Mouse (Mus musculus): ENCODE measurements around the gene Mmel1.

Gene Mmel1

DNA sequence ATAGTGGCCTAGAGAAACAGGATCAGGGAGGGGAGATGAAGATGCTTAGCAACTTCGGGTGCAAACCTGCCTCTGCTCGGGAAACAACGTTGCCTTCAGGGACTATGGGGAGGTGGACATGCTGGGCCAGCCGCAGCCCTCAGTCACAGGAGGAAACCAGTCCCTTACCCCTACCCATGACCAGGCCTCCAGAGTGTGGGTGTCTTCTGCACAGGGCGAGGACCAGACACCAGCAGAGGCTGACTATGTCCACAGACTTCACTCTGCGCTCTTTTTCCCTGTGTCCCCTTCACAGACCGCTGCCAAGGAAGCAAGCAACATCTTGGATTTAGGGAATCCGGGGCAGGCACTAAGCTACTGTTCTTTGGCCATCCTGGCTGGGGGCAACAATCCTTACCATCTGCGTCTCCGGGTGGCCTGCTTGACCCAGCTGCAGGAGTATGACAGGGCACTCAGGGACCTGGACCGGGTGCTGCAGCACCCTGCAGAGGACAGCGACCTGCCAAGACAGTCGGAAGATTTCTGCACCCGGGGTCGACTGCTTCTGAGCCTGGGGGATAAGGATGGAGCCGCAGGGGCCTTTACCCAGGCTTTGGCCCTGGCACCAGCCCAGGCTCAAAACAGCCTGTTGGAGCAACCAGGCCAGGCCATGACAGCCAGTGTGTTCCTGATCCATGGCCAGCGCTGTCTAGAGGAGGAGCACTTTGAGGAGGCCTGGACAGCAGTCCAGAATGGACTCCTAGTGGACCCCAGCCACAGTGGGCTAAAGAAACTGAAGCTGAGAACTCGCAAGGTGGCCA is 4.2 kb upstream of the Mmel1 start:
- peak in 1 of 2 experiments; percentile 46 for DNase-seq

DNA sequence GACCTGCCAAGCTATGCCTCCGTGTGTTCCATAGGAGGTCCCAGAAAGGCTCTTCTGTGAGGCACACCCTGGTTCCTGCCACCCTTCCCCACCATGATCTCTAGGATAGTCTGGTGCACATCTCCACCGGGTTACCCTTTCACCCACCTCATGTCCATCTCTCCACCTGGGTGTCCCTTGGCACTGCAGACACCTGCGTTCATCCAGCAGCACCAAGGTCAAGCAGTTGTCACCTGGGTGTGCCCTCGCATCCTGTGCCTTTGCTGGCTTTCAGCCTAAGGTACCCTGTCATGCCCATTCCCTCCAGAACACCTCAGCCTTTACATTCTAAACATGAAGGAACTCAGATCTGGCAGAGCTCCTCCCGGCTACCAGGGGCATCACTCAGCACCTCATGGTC is 3.0 kb upstream of the Mmel1 start:
- DNase-seq = no peak

DNA sequence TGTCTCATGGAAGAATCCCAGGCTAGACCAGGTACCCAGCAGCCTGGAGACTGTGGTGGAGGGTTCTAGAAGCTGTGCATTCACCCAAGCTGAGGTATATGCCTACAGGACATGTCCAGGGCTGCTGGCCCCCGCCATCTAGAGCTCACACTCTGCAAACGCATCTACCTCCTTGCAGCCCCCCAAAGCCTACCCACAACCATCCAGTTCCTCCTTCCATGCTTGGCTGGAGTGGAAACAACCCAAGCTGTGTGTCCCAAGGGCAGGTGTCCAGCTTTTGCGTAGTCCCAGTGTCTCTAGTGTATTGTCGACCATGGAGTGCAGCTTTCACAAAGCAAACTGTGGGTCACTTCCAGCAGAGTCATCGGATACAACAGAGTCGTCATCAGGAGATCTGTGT is 2.1 kb upstream of the Mmel1 start:
- DNase-seq = no peak

DNA sequence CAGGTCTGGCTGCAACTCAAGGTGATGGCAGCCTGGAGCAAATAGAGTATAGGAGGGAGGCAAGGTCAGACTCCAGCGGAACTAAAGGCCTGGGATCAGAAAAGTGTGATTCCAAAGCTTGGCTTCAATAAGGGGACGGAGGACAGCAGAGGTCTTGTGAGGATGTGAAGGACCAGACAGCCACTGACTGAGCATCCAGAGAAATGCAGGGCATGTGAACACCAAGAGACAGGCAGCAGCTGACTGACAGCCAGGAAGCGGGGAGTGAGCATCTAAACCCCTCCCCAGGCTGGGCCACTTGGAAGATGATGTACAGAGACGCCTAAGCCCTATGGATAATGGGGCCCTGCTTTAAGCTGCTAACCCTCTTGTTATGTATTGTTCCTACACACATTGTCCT is 1.3 kb downstream of the Mmel1 start:
- no peak for DNase-seq

- DNase-seq = no peak
Observed at GRCm38 (mm10) chr4:154871757-154872251, 2.4 kb downstream of the Mmel1 start.

DNA sequence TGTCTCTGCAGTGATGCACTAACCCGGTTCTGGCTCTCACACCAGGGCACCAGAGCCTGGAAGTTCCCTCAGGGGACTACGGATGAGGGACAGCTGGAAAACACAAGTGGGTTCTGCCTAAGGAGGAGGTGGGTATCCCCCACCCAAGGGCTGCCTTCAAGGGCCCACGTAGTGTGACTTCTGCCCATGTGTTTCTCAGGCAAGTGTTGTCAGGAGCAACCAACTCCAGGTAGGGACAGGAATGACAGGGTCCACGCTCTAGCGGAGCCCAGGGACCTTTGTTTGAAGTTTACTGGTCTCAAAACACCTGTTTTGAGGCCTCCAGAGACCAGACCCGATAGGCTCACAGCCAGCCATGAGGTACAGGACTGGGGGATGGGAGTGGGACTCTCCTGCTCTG is 3.8 kb downstream of the Mmel1 start:
- no peak for DNase-seq

- peak; percentile 93 to 97 for DNase-seq
Observed at GRCm38 (mm10) chr4:154877864-154878548, 8.6 kb downstream of the Mmel1 start.

DNA sequence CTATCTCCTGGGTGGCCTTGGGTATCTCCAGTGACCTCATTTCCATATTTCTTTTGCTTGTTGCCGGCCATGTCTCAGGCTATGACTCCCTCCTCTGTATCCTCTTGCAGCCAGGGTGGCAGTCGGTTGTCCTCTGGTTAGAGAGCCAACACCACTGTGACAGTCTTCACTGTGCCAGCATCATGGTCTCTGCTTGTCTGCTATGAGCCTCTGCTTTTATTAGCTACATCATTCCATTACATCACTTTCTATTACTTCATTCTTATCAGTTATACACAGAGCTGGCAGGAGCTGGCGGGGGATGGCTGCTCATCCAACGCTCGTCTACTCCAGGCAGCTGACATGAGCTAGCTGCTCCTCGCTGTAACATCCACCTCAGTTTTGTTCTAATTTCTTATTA is 11.3 kb downstream of the Mmel1 start:
- peak in 1 of 2 experiments; percentile 4 for DNase-seq

DNA sequence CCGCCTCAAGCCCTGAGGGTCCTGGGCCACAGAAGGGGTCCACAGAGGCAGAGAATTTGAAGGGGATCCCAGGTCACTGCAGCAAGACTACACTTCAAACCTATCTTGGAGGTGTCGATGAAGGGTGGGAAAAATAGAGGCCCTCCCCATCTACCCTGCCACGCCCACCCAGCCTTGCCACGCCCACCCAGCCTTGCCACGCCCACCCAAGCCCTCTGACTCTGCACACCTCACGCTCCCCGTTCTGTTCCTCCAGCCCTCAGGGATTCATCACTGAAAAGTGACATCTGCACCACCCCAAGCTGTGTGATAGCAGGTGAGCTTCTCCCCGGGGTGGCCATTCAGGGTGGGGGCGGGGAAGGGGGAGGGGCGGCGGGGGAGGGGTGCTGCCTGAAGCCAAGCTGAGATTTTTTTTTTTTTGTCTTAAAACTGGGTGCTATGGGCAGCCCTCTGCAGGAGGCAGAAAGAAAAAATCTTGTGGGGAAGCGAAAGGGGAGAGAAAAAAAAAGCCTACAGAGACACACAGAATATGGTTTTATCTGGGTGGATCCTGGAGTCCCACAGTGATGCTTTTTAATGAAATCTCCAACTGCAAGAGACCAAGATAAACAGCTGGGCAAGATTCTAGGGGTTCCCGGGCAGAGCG is 12.8 kb downstream of the Mmel1 start:
- peak in 1 of 2 experiments; percentile 15 for DNase-seq

GRCm38 (mm10) chr4:154885416-154885815 is 16.0 kb downstream of the Mmel1 start:
- DNase-seq = peak; percentile 30 to 37

DNA sequence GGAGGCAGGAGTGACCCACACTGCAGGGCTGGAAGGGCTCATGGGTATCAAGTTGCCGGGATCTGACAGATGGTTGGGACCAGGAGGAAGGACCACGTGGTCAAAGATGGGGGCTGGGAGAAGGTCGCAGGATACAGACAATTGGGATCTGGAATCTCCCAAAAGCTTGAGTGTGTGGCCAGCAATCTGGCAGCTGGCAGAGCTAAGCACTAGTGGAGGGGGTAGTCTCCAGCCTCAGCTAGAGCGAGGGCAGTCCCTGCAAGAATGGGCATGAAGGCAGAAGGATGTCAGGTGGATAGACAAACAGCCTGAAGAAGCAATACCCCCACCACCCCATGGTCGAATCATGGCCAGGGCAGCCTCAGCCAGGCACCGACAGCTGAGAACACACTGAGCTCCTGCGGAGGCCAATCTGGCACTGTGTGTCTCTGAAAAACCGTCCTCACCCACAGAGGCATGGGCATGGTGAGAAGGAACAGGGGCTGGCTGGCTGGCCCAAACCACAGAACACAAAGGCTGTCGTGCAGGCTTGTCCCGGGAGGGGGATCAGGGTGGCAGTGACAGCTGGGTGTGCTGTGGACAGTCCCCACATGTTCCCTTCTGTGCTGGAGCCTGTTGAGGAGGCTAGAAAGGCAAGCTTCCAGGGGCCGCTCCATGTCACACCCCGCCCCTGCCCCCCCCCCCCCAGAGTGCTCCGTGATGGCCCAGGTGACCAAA is 17.6 kb downstream of the Mmel1 start:
- DNase-seq = peak; percentile 74

- peak in 1 of 2 experiments; percentile 33 for DNase-seq
Observed at GRCm38 (mm10) chr4:154887593-154888250, 18.3 kb downstream of the Mmel1 start.

DNA sequence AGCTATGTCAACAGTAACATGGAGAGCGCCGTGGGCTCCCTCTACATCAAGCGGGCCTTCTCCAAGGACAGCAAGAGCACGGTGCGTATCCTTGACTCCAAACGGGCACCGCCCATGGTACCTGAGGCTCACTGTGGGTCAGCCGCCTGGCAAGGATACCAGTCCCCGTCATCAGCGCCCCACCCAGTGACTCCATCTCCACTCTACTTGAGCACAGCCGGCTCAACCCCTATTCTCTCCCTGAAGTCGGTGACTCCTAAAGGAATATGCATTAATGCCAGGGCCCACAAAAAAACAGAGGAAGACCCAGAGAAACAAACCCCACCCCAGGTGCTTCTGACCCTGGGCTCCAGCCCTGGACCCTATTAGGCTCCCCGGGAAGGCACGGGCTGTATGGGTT is 21.5 kb downstream of the Mmel1 start:
- DNase-seq = no peak

- DNase-seq = peak in 1 of 2 experiments; percentile 41
Observed at GRCm38 (mm10) chr4:154895549-154895948, 26.2 kb downstream of the Mmel1 start.

DNA sequence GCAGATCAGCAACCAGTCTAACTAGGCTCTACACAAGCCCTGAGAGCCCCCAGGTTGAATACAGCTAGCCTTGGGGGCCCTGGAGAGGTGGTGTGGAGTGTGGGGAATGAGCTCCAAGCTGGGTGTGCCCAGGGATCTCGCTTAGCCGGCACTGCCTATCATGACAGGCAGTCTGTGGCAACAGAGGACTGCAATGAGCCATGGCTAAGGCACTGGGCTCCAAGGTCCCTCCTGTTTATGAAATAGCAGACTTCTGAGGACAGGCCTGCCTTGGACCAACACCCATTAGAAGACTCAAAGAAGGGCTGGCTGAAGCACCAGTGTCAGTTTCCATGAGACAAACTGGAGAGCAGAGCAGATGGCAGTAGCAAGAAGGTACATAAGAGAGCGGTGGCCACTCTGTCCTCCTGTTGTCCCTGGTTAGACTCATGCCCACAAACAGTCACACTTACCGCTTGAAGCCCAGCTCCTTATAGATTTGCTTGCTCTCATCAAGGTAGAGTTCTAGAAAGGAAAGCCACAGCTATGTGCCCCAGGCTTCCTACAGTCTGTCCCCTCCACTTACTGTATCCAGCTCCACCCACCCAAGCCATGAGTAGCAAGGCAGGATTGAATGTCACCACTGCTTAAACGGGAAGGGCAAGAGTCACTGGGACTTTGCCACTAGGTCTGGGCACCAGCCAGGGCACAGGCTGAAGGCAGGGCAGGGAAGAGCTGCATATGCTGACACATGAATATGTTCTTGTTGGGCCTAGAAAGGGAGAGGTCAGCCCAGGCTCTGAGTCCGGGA is 28.5 kb downstream of the Mmel1 start:
- peak; percentile 49 to 68 for DNase-seq

GRCm38 (mm10) chr4:154898506-154899446 is 29.4 kb downstream of the Mmel1 start, which contains the start of gene Fam213b:
Gene Fam213b (minus strand): TSS chr4:154899135.
- peak; percentile 84 to 90 for DNase-seq

- no peak for DNase-seq
Observed at GRCm38 (mm10) chr4:154902371-154902770, 33.0 kb downstream of the Mmel1 start.

DNA sequence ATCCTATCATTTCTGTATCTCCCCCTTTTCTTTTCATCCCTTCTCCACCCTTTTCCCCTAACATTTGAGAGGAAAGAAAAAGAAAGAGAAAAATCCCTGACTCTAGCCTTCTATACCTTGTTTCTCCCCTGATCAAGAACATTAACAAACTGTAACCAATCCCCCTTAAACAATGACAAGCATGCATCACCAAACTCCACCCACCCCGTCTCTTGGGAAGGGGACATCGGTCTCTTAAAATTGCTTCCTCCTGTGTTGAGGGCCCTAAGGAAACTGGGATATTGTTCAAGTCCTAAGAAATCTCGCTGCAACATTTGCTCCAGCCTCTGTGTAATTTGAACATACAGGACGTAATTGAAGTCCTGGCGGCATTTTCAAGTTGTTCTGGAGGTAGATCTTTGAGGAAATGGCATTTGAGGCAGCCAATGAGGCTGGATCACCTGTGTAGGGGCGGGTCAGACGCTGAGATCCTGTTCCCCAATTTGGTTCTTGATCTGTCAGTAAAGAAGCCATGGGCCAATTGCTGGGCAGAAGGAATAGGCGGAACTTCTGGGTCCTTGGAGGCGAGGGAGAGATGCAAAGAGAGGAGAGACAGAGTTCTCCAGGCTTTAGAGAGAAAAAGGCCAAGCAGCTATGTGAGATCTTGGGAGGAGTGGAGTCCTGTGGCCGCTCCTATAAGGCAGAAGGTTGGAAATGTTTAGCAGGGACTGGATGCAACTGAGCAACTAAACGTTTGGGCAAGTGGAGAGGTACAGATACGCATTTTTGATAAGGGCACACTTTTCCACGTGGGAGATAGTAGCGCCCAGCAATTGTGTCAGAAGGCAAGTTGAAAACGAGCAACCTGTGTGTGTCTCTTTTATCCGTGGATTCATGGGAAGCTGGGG is 35.0 kb downstream of the Mmel1 start:
- DNase-seq = peak; percentile 85 to 87

DNA sequence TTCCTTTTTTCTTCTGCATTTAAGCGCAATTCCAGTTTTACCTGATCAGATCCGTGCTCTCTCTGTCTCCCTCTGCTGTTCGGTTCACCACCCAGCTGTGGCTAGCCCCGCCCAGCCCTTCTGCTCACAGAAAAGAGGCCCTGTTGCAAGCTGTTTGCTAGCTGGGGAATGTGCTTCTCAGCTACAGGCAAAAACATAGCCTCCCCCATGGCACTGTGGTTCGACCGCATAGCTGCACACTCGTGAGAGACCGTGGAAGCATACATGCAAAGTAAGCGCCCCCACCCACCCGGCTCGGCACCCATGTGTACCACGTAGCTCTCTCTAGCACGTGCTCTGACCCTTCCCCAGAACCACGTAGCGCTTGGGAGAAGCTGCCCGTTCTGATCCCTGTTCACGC is 38.4 kb downstream of the Mmel1 start:
- peak; percentile 73 to 86 for DNase-seq
